Mouse (Mus musculus): Measurements from ENCODE around the gene Irak4.

DNA sequence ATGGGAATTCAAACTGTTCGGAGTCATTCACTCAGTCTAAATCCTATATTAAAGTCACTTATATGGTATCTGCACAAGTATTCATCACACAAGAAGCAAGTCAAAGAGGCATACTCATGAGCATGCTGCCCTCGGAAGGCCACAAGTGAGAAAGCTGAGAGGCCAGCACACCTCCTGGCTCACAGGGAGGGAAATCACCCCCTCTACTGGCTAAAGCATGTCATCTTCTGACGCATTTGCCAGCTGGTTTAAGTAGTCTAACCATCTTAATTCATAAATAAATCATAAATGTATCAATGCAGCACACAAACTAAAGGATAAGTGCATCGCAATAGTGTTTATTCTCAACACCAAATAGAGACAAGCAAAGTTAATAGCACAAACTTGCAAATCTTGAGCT is 41.3 kb downstream of the Irak4 start:
- TF ChIP-seq POLR2A (IDR thresholded peaks at IDR 0.05; ENCODE audit: borderline replicate concordance, low read depth, low read length) (no peak), CTCF (IDR thresholded peaks at IDR 0.05; ENCODE audit: low read depth, low read length) (no peak)
